Mouse (Mus musculus) activated CD4-positive, CD25-positive, alpha-beta regulatory T cell, adult 4 months (primary cell): ENCODE results near the gene Sin3a. TPM values are rescaled to one million over a fixed set of nuclear protein-coding genes. Genes with fewer than 3 reads are reported as not detected.
A peak's percentile ranks its signal among the peaks of the same experiment; 100 is the strongest.

Experiments
- ATAC-seq: one replicate; pipeline ENCODE4 v1.8.0; 2017
- polyA plus RNA-seq, 2 experiments: library from polyadenylated mRNA; unstranded; fragments of 100-300 nt; shearing (Covaris generic); gene quantifications; one replicate each; pipeline ENCODE4 v1.2.1; 2017

Gene Sin3a
- polyA plus RNA-seq, 2 experiments from 2014 or later = 31.7 to 33.5 TPM

GRCm38 (mm10) chr9:57137777-57138176 lies 65.9 kb downstream of the Sin3a start:
- ATAC-seq = no peak

DNA sequence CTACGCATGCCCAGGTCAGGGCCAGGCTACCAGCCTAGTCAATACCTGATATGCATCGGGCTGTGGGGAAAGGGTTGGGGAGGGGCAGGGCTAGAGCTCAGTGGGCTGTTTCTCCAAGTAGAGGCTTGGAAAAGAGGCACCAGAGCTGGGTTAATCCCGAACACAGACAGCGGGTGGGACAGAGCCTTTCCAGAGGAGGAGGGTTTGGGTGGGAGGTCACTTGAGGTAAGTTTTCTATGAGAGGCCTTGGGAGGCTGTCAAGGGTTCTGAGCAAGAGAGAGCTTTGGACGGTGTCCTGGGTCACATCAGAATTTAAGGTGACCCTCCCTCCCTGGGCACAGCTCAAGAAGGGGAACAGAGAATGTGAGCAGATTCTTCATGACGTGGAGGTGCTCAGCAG lies 66.7 kb downstream of the Sin3a start:
- no peak for ATAC-seq

GRCm38 (mm10) chr9:57139110-57139509 lies 67.3 kb downstream of the Sin3a start:
- no peak for ATAC-seq

DNA sequence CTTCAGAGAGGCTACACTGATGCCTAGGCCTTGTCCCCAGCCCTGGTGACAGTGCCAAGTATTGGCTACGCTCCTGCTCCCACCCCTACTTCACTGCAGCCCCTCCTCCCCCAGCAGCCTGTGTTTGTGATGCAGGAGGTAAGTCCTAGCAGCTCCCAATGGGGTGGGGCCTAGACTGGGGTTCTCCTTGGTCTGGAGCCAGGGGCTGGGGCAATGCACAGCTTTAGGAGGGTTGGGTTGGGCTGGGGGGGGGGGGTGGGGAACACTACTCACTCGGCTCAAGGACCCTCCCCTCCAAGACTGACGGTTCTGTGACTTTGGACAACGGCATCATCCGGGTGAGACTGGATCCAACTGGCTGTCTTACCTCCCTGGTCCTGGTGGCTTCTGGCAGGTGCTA lies 67.7 kb downstream of the Sin3a start:
- ATAC-seq = no peak

DNA sequence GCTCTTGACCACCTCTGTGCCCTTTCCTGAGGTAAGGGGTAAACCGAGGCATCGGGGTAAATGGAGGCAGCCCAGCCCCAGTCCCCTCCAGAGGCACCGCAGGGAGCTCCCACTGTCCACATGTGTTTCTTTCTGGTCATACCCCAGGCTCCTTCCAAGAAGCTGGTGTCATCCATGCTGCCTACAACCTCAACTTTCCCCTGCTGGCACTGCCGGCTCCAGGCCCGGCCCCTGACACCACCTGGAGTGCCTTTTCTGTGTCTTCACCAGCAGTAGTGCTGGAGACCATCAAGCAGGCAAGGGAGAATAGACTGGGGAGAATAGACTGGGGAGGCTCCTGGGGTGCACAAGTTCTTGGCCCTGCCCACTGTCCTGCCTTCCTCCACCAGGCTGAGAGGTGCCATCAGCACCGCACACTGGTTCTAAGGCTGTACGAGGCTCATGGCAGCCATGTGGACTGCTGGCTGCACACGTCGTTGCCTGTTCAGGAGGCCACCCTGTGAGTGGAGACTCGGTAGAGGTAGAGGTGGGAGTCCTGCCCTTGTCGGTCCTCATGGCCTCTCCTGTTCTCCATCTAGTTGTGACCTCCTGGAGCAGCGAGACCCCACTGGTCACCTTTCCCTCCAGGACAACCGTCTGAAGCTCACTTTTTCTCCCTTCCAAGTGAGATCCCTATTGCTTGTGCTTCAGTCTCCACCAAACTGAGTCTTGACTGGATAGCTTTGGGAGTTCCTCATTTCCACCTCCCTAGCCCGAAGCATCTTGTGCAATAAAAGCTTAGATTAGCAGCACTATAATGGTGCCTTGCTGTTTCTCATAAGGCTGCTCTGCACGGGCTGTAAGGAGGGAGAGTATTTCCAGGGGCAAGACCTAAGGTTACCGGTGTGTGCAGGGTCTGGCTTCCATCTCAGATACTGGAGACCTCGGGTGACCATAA lies 69.8 kb downstream of the Sin3a start:
- no peak for ATAC-seq

GRCm38 (mm10) chr9:57143212-57143611 lies 71.4 kb downstream of the Sin3a start:
- no peak for ATAC-seq

DNA sequence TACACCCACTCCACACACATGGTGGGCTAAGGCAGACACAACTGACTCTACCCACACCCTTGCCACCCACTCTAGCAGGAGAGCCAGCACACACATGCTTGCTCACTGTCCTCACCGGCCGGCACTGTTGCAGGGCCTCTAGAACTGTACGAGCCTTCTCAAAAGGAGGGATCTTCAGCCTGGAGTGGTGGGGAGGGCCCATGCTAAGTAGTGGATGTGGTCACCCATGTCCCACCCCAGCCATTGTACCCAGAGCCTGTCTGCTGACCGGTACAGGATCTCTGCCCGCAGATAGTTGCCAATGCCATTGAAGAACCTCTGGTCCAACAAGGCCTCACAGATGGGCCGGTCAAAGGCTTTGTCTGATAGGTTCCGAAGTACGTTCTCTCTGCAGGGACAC lies 73.0 kb downstream of the Sin3a start:
- no peak for ATAC-seq

- ATAC-seq = no peak
These were observed 74.7 kb downstream of the Sin3a start for GRCm38 (mm10) chr9:57146451-57147066.

DNA sequence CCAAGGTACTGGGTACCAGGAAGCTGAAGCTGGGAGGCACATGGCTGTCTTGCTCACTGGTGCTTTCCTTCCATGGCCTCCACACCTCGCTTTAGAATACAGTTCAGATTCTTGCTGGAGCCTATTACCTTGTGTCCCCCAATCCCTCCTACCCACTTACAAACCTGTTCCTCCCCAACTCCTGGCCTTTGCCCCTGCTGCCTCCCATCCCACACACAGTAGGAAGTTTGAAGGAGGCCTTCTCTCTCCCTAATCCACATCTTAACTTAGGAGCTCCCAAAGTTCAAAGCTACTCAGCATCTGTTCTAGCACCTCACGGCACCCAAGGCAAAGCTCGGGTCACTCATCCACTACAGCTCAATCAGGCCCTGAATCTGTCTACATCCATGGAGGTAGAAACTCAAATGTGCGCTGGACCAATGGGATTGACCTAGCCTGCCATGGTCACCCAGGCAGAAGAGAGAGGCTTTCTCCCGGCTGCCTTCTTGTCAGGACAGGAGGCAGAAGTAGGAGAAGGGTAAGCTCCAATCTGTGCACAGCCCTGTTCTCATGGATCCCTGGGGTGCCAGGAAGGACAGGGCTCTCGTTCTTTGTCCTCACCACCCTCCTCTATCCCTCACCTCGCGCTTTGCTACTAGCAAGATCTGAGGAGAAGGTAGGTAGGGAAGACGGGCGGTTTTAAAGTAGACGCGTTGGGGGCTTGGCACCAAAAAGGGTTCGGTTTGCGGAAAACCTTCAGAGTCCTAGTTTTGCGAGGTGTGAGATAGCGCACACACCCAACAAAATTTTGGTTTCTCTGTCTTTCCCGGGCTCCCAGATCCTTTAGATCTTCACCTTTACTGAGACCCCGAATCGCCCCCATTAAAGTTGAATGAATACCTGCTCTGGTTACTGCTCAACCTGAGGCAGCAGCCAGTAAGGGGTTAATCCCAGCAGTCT lies 75.6 kb downstream of the Sin3a start:
- peak; percentile 15 for ATAC-seq

DNA sequence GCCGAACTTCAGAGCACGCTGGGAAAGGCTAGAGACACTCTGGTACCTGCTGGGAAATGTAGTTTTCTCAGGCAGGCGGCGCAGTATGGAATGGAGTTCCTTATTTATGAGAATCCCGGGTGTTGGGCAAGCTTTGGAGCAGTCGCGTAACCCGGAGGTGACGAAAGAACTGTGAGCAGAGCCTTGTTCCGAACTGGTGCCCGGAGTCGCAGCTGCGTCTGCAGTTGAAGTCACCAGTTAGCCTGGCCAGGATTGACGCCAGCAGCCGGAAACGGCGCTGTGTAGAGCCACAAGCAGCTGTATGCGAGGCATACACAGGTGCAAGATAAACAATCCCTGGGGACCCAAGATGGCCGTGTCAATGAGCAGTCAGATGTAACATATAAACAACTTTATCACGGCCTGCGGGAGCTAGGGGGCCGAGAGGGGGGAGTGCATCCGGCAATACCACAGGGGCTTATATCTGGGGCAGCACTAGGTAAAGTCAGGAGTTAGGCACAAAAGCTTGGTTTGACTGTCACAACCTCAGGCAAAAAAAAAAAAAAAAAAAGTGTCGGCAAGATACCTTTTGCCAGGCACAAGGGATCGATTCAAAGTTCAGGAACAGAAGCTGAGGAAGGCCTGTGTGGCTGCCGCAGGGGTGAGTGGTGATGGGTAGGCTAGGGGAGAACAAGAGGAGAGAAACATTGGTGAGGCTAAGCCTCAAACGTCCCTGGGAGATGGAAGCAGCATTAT lies 76.5 kb downstream of the Sin3a start, which contains the start of gene Neil1:
Gene Neil1 (minus strand): TSS at position 162 of the 735 bp plus-strand sequence.
- ATAC-seq = peak; percentile 87

DNA sequence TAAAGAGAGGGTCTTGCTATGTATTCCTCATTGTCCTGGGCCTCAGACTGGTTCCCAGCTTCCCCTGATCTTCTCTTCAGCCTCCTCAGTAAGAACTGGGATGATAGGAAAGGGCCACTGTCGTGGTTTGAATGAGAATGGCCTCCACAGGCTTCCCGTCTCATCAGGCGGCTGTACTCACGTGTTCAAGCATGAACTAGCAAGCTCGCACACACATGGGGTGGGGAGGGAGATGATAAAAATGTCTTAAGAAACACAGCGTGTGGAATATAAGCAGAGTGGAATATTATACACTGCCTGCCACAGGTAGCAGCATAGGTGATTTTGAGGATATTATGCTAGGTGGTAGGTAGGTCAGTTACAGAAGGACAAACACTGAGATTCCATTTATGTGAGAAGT lies 77.2 kb downstream of the Sin3a start:
- no peak for ATAC-seq

- ATAC-seq = no peak
These were observed 78.4 kb downstream of the Sin3a start for GRCm38 (mm10) chr9:57150192-57150591.

GRCm38 (mm10) chr9:57152331-57152730 lies 80.5 kb downstream of the Sin3a start:
- no peak for ATAC-seq

GRCm38 (mm10) chr9:57156383-57156782 lies 84.5 kb downstream of the Sin3a start:
- no peak for ATAC-seq

GRCm38 (mm10) chr9:57156823-57157222 lies 85.0 kb downstream of the Sin3a start:
- no peak for ATAC-seq

GRCm38 (mm10) chr9:57157499-57157898 lies 85.7 kb downstream of the Sin3a start:
- peak; percentile 86 for ATAC-seq

GRCm38 (mm10) chr9:57158013-57158470 lies 86.2 kb downstream of the Sin3a start, which contains the start of gene Commd4:
Gene Commd4, minus strand, starts transcription at chr9:57158331.
- peak; percentile 44 for ATAC-seq

- no peak for ATAC-seq
These were observed 86.7 kb downstream of the Sin3a start for GRCm38 (mm10) chr9:57158506-57158905.

DNA sequence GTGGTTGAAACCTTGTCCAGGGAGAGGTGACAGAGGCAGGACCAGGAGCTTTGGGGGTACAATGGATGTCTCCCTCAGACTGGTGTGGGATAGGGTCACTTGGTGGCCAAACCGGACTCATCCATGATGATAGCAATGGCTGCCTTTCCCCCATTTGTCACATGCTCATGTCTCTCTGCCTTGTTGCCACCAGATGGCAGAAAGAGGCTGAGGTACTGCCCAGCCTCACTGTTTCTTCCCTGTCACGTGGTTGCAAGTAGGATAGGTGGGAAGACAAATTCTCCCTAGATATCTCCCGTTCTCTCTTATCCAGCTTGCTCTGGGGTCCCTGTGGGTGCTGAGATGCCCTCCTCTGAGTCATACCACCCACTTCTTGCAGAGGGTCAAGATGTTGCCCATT lies 90.7 kb downstream of the Sin3a start:
- ATAC-seq = no peak

DNA sequence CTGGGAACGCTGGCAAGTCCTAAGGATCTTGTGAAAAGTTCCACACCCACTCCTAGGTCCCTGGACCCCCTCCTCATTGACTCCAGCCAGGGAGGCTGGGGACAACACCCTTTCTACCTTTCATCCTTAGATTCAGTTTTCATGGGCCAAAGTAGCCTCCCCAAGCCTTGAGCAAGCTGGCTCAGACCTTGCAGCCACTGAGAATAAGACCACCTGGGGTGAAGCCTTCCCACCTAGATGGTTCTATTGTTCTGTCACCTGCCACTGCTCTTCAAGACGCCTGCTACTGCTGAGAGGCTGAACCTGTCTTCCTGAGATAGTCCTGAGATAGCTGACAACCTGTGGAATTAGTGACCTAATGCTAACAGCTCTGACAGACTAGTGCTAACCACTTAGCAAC lies 91.3 kb downstream of the Sin3a start:
- no peak for ATAC-seq

GRCm38 (mm10) chr9:57166173-57166572 lies 94.3 kb downstream of the Sin3a start:
- no peak for ATAC-seq

- no peak for ATAC-seq
These were observed 96.6 kb downstream of the Sin3a start for GRCm38 (mm10) chr9:57168411-57168810.
